Mouse (Mus musculus): ENCODE data around the gene Cd3eap.

DNA sequence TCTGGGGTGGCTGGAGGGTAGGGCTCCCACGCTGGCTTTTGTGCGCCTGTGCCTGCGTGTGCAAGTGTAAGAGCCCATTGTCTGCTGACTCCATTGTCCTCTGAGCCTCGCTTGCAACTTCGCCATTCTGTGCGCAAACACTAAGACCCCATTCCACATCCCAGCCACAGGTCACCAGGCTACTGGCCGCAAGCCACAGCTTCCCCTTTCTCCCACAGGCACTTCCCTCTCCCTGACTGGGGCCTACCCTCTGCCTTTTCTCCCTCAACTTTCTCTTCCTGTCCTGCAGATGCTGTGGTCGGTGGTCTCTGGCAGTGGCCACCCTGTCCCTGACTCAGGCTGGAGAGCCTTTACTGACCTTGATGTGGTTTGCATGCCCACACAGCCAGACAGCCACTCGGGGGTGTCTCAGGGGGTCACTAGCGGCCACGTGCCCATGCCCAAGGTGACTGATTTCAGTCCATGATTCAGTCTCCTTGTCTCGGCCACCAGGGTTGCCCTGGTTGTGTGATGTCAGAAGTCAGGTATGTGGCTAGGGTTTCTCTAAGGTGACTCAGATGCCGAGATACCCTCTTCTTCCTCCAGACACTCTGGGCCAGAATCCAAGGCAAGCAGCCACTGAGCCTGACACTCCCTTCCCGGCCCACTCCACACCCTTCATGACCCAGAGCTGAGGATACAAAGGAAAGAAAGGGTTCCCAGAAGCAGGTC is 42.7 kb downstream of the Cd3eap start:
- TF ChIP-seq POLR2A (IDR thresholded peaks at IDR 0.05; ENCODE audit: low read depth, low read length) (no peak), CTCF (conservative IDR thresholded peaks at IDR 0.05; ENCODE audit: insufficient read depth, insufficient read length, low read depth, low read length) (no peak)
